Mouse (Mus musculus) liver, embryonic 14.5 days (tissue): ENCODE measurements around the gene Rnf115. TPM values are rescaled to one million over a fixed set of nuclear protein-coding genes. Genes with fewer than 3 reads are reported as not detected.

Source experiments
- ATAC-seq: fragments of 200-750 bp; cut with Nextera tagmentation; 2 replicates; pipeline ENCODE4 v1.8.0; 2017; ENCODE audit warnings: moderate number of reproducible peaks, mild to moderate bottlenecking, moderate library complexity; ENCODE audit not compliant: insufficient read depth
- DNase-seq, 3 experiments: peaks; one replicate each; pipeline ENCODE4 v3.0.0-alpha.2; 2012 to 2013; ENCODE audit warnings: low read depth in 3 of 3, low spot score in 3 of 3
- H3K27ac ChIP-seq: fragments of 300-500 bp; sonication (generic); 2 replicates; pipeline ENCODE4 v1.5.1; 2014; ENCODE audit warnings: moderate library complexity, mild to moderate bottlenecking, control low read depth, inconsistent platforms
- H3K27me3 ChIP-seq: fragments of 300-500 bp; sonication (generic); 2 replicates; pipeline ENCODE4 v1.6.1; 2014; ENCODE audit warnings: mild to moderate bottlenecking, low read length, moderate library complexity; ENCODE audit not compliant: control insufficient read depth, insufficient read depth
- H3K36me3 ChIP-seq: fragments of 300-500 bp; sonication (generic); replicated peaks from 2 replicates; pipeline ENCODE4 v1.6.1; 2014; ENCODE audit warnings: low read depth; ENCODE audit not compliant: control insufficient read depth, insufficient read depth
- H3K4me1 ChIP-seq, 2 experiments: fragments of 200-500 bp in 1 of 2; fragments of 300-500 bp in 1 of 2; sonication (generic) in 1 of 2; replicated peaks; 2 replicates each; pipeline ENCODE4 v1.6.1; 2012 to 2014; ENCODE audit warnings: antibody characterized with exemption in 1 of 2, inconsistent platforms in 1 of 2, low read length in 1 of 2; ENCODE audit not compliant: control insufficient read depth in 2 of 2, insufficient read depth in 2 of 2
- H3K4me2 ChIP-seq: fragments of 300-500 bp; sonication (generic); 2 replicates; pipeline ENCODE4 v1.6.1; 2014; ENCODE audit warnings: low read depth, mild to moderate bottlenecking, control low read depth, moderate library complexity
- H3K4me3 ChIP-seq, 2 experiments: fragments of 200-500 bp in 1 of 2; fragments of 300-500 bp in 1 of 2; sonication (generic) in 1 of 2; 2 replicates each; pipeline ENCODE4 v1.5.1; 2012 to 2014; ENCODE audit warnings: low read depth in 2 of 2, low read length in 2 of 2, mild to moderate bottlenecking in 2 of 2, control low read depth in 1 of 2, inconsistent platforms in 1 of 2, moderate library complexity in 1 of 2; ENCODE audit not compliant: insufficient read depth in 1 of 2
- H3K9ac ChIP-seq: fragments of 300-500 bp; sonication (generic); replicated peaks from 2 replicates; pipeline ENCODE4 v1.6.1; 2014; ENCODE audit warnings: mild to moderate bottlenecking, control low read depth, moderate library complexity
- H3K9me3 ChIP-seq: fragments of 300-500 bp; sonication (generic); 2 replicates; pipeline ENCODE4 v1.6.1; 2016; ENCODE audit warnings: low read length, mixed read lengths; ENCODE audit not compliant: control insufficient read depth
- CTCF ChIP-seq: IDR thresholded peaks from 2 replicates; pipeline ENCODE4 v1.5.1; 2016; ENCODE audit warnings: antibody characterized with exemption, low read depth, control low read depth
- EP300 ChIP-seq: IDR thresholded peaks from 2 replicates; pipeline ENCODE4 v1.6.1; 2016; ENCODE audit warnings: antibody characterized with exemption, low read depth
- WGBS: fragments of 180-500 bp; shearing (Covaris S2); extraction: QIAGEN DNeasy Blood & Tissue Kit; methylation state at CpG from one replicate; pipeline ENCODE4 v1.1.7; 2014; ENCODE audit not compliant: insufficient replicate concordance; 5-methylcytosine and 5-hydroxymethylcytosine counted together
- polyA plus RNA-seq, 2 experiments: library from polyadenylated mRNA; depleted of rRNA in 1 of 2; stranded (reverse) in 1 of 2; unstranded in 1 of 2; fragments of >200 nt; fragmentation: Nextera tagmentation in 1 of 2; extraction: Ambion mirVana in 1 of 2; gene quantifications; 2 replicates each; pipeline versions ENCODE4 v1.2.1 to v1.2.3; 2012 to 2014

Rnf115 gene
- polyA plus RNA-seq, 2 experiments: 12.4 to 28.2 TPM

DNA sequence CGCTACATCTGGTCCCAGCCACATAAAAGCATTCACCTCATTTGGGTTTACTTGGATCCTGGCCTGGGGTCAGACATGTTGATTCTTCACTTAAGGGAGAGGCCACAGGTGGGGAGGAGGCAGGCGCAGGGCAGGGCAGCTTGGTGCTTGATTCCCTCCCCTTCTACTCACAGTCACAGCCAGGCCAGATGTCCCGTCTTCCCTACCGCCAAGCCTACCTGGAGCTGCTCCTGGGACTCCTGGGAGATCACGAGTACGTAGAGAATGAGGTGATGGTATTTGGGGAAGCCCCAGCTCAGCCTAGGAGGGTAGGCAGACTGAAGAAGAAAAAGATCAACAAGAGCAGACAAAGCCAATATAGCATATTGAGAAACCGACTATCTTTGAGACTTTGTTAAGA is 20.5 kb upstream of the Rnf115 start:
- Histone ChIP-seq H3K4me1 (no peaks in the 10 kb centered on the region), H3K27ac (no peak overlapping the region), H3K9ac (no peak overlapping the region), H3K4me2 (no peak overlapping the region), H3K27me3 (peaks cover 7% of the 10 kb centered on the region; the same call in 1 of the 2 replicates), H3K4me3 (no peak overlapping the region), H3K36me3 (peaks cover 12% of the 10 kb centered on the region), H3K9me3 (no peaks in the 10 kb centered on the region)
- TF ChIP-seq CTCF (no peak), EP300 (no peak)
- DNase-seq (no peak), ATAC-seq (no peak)
- WGBS: 66% methylated on average over 7 of the region's 7 CpGs

DNA sequence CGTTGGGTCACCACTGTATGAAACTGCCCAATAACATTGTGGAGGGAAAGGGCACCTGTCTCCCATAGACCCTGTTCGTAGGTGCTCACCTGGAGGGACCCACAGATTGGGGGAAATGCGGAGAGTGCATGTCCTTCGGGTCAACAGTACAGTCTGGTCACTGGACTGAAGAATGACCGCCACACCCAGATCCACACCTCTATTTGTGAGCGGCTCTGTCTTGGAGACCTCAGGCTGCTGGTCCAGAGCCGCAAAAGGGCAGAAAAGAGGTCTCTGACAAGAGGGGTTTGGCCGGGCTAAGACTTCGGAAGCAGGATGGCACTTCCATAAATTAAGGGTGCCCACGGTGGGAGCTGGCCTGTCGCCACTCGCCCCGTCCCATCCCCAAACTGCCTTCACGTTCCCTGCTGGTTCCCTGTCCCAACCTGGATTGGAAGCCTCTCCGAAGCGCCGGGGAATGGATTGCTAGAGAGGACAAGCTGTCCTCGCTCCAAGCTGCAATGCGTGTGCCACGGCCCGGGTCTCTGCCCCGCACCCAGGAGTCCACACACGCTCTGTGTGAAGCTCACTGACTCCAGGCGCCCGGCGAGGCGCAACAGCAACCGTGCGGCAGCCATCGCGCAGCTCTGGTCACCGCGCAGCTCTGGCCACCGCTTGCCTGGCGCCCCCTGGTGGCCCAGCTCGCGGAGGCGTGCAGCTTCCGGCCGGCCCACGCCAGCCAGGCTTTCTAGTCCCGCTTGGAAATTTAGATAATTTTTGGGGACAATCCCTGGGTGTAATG is 19.4 kb upstream of the Rnf115 start, which contains the start of gene Nudt17:
TSS of gene Nudt17 (minus strand) at position 660 of the 781 bp plus-strand sequence.
- Histone ChIP-seq H3K27me3 (peaks cover 7% of the 10 kb centered on the region; the same call in 1 of the 2 replicates), H3K4me2 (peak within 1 kb of the TSS; percentile 71), H3K27ac (no peak within 1 kb of the TSS), H3K36me3 (peaks cover 13% of the 10 kb centered on the region), H3K9ac (no peak within 1 kb of the TSS), H3K9me3 (no peaks in the 10 kb centered on the region), H3K4me3 (peak within 1 kb of the TSS; percentile 43 to 53), H3K4me1 (no peaks in the 10 kb centered on the region)
- 5% methylated on average over 42 of the region's 42 CpGs for WGBS
- TF ChIP-seq EP300 (no peak), CTCF (peak; percentile 89)
- ATAC-seq: peak; percentile 73
- peak in 1 of 3 experiments; percentile 44 for DNase-seq

GRCm38 (mm10) chr3:96708684-96709064 is 18.8 kb upstream of the Rnf115 start:
- Histone ChIP-seq H3K9ac (no peak overlapping the region), H3K4me1 (no peaks in the 10 kb centered on the region), H3K9me3 (no peaks in the 10 kb centered on the region), H3K36me3 (peaks cover 17% of the 10 kb centered on the region), H3K4me3 (no peak overlapping the region), H3K4me2 (peak overlapping the region; percentile 71), H3K27me3 (peaks cover 7% of the 10 kb centered on the region; the same call in 1 of the 2 replicates), H3K27ac (no peak overlapping the region)
- 50% methylated on average over 2 of the region's 2 CpGs for WGBS
- no peak for TF ChIP-seq CTCF
- no peak for TF ChIP-seq EP300
- ATAC-seq: no peak
- no peak for DNase-seq

DNA sequence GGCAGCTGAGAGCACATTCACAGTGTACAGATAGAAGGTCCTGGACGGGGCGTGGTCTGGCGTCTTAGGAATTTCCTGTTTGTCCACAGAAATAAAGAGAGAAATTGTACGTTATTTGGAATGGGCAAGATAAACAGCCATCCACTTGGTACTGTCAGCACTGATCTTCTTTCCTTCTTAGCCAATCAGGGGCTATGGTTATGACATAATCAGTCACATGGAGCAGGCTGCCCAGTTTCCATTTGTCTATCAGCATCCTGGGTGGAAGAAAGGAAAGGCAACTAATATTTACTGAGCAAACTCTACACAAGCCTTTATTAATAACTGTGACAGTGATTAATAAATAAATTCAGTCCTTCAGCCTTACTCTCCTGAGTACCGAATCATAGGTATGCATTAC is 13.2 kb upstream of the Rnf115 start:
- Histone ChIP-seq H3K27me3 (no peaks in the 10 kb centered on the region), H3K4me2 (no peak overlapping the region), H3K27ac (no peak overlapping the region), H3K36me3 (peaks cover 40% of the 10 kb centered on the region), H3K4me3 (no peak overlapping the region), H3K4me1 (0 out of 4 replicates have a peak, but pooled peaks cover 0 to 1% of the 10 kb centered on the region in 2 experiments), H3K9me3 (no peaks in the 10 kb centered on the region), H3K9ac (no peak overlapping the region)
- ATAC-seq: no peak
- 75% methylated on average over 5 of the region's 5 CpGs for WGBS
- no peak for TF ChIP-seq EP300
- TF ChIP-seq CTCF: no peak
- no peak for DNase-seq

- no peak for TF ChIP-seq CTCF
- TF ChIP-seq EP300: no peak
- Histone ChIP-seq H3K4me3 (no peak overlapping the region), H3K4me2 (no peak overlapping the region), H3K36me3 (peaks cover 33% of the 10 kb centered on the region), H3K4me1 (0 out of 4 replicates have a peak, but pooled peaks cover 0 to 2% of the 10 kb centered on the region in 2 experiments), H3K27me3 (no peaks in the 10 kb centered on the region), H3K9me3 (no peaks in the 10 kb centered on the region), H3K9ac (no peak overlapping the region), H3K27ac (no peak overlapping the region)
- DNase-seq: no peak
- no peak for ATAC-seq
- WGBS: 17% methylated on average over 2 of the region's 2 CpGs
Observed at GRCm38 (mm10) chr3:96715854-96716253, 11.6 kb upstream of the Rnf115 start.
